15 mouse cellular contexts compared by ENCODE assay signal in the genomic region with DNA sequence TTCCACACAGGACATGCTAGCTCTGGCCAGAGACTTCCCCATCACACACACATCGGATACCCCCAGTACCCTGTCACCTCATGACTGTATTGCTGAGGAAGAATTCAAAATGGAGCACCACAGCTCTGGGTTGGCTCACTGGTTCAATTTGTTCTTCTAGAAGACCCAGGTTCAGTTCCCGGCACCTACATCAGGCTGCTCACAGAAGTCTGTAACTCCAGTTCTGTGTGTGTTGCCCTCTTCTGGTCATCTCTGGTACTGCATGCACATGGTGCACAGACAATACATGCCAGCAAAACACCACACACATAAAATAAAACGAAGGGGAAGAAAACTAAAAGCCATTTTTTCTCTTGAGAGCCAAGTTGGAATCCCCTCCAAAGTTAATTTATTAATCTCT. TPM values are rescaled to one million over a fixed set of nuclear protein-coding genes. Genes with fewer than 3 reads are reported as not detected.
DNase-seq lines count a peak whose midpoint lies in the region; TF ChIP-seq lines count a peak whose summit lies in the region.
"Had no signal": no experiment of that assay in that cellular context is flagged by ENCODE, and none has a peak within 500 bp of the region (broad histone marks: within the 10 kb centered on the region; RNA-seq: fewer than 3 reads in every experiment).

No protein-coding gene starts in this region.

- TF ChIP-seq CTCF in left cerebral cortex, adult 2 months (IDR thresholded peaks at IDR 0.05), result peak; percentile 58
- TF ChIP-seq CTCF in ES-Bruce4 (IDR thresholded peaks at IDR 0.05; ENCODE audit: low read depth, low read length), result peak; percentile 45

- peaks cover 2% of the 10 kb centered on the region for H3K4me1 ChIP-seq in ES-Bruce4 (ENCODE audit: control insufficient read depth, insufficient read depth, low read length)
- H3K4me1 ChIP-seq in forebrain, embryonic 10.5 days, result no peaks in the 10 kb centered on the region
- H3K4me1 ChIP-seq: forebrain, embryonic 13.5 days; heart, embryonic 10.5 days; intestine, embryonic 15.5 days; lung, embryonic 15.5 days had no signal

- no peak for TF ChIP-seq EP300 in ES-Bruce4 (IDR thresholded peaks at IDR 0.05; ENCODE audit: insufficient read depth, low read depth, low read length)

- peaks cover 18% of the 10 kb centered on the region for H3K36me3 ChIP-seq in ES-Bruce4 (ENCODE audit: control insufficient read depth, insufficient read depth, low read length, poor library complexity, severe bottlenecking)
- no peaks in the 10 kb centered on the region for H3K36me3 ChIP-seq in forebrain, embryonic 10.5 days (replicated peaks)

- intact Hi-C loops in left cerebral cortex, adult 2 months (cut with DNase I), result no loop called here
- intact Hi-C loops in left cerebral cortex, postnatal 25 days (cut with DNase I), result no loop called here

- H3K4me3 ChIP-seq in left cerebral cortex, adult 2 months, result no peak overlapping the region
- no peak overlapping the region for H3K4me3 ChIP-seq in ES-Bruce4 (ENCODE audit: low read depth, low read length)
- H3K4me3 ChIP-seq in forebrain, embryonic 10.5 days, result no peak overlapping the region
- H3K4me3 ChIP-seq: forebrain, embryonic 13.5 days; heart, embryonic 10.5 days; intestine, embryonic 15.5 days; lung, embryonic 15.5 days; myocyte had no signal

- no peak for TF ChIP-seq POLR2A in ES-Bruce4 (IDR thresholded peaks at IDR 0.05; ENCODE audit: insufficient read depth, low read length)

- 82% methylated on average over 3 of the region's 3 CpGs for WGBS in forebrain, embryonic 10.5 days

- no peak overlapping the region for H3K27ac ChIP-seq in left cerebral cortex, adult 2 months
- no peak overlapping the region for H3K27ac ChIP-seq in ES-Bruce4 (ENCODE audit: insufficient read depth, low read length)
- no peak overlapping the region for H3K27ac ChIP-seq in forebrain, embryonic 10.5 days
- H3K27ac ChIP-seq: forebrain, embryonic 13.5 days; heart, embryonic 10.5 days; intestine, embryonic 15.5 days; lung, embryonic 15.5 days had no signal

- no peaks in the 10 kb centered on the region for H3K27me3 ChIP-seq in ES-Bruce4 (ENCODE audit: control insufficient read depth, insufficient read depth, low read length, poor library complexity, severe bottlenecking)
- no peaks in the 10 kb centered on the region for H3K27me3 ChIP-seq in forebrain, embryonic 10.5 days (ENCODE audit: poor library complexity, severe bottlenecking)
- H3K27me3 ChIP-seq: intestine, embryonic 15.5 days; lung, embryonic 15.5 days had no signal

- H3K9me3 ChIP-seq in ES-Bruce4 (replicated peaks; ENCODE audit: control insufficient read depth, insufficient read depth, low read length, poor library complexity, severe bottlenecking), result no peaks in the 10 kb centered on the region
- peaks cover 19% of the 10 kb centered on the region for H3K9me3 ChIP-seq in forebrain, embryonic 10.5 days
- H3K9me3 ChIP-seq: intestine, embryonic 15.5 days; lung, embryonic 15.5 days had no signal

- no peak overlapping the region for H3K9ac ChIP-seq in ES-Bruce4 (ENCODE audit: low read depth, poor library complexity, severe bottlenecking)
- H3K9ac ChIP-seq: forebrain, embryonic 13.5 days; intestine, embryonic 15.5 days; lung, embryonic 15.5 days had no signal

- no peak for DNase-seq in left cerebral cortex, adult 2 months (ENCODE audit: extremely low spot score in 1 of 2, low spot score in 2 of 2)
- no peak for DNase-seq in left cerebral cortex, postnatal 25 days (ENCODE audit: low spot score in 2 of 2)
- peak; percentile 81 to 83 for DNase-seq in B cell, adult 2 months
- peak; percentile 67 for DNase-seq in induced T-regulatory cell, adult 2 months (ENCODE audit: low read depth)
- DNase-seq in forebrain, embryonic 10.5 days (ENCODE audit: extremely low spot score, low spot score), result no peak
- DNase-seq in urinary bladder, postnatal 36 days (ENCODE audit: low spot score in 2 of 2), result no peak
- DNase-seq: adrenal gland, postnatal 14 days; right cerebral cortex, postnatal 14 days had no signal

RNA-seq across cellular contexts. Expression of gene Plaur, which starts 6.8 kb away (rescaled TPM):
- 1 to 10 TPM; 1.0 to 1.1 TPM for total RNA-seq in left cerebral cortex, adult 2 months (2021)
- under 1 TPM; 0.71 to 0.73 TPM for total RNA-seq in left cerebral cortex, postnatal 25 days (2021)
- polyA plus RNA-seq in ES-Bruce4 (2011; ENCODE audit: insufficient read depth, insufficient read length, low read depth, missing spikeins), result 29.5 and 38.0 TPM in 2 replicates
- 1.1 and 1.3 TPM in 2 replicates for polyA plus RNA-seq in forebrain, embryonic 10.5 days (2016; fragmentation: Nextera tagmentation; extraction: Ambion mirVana)

RNA-seq across cellular contexts. Expression of gene Cadm4, which starts 12.7 kb away (rescaled TPM):
- 100 to 1,000 TPM; 213 to 219 TPM for total RNA-seq in left cerebral cortex, adult 2 months (2021)
- 100 to 1,000 TPM; 243 to 246 TPM for total RNA-seq in left cerebral cortex, postnatal 25 days (2021)
- 10.4 and 12.2 TPM in 2 replicates for polyA plus RNA-seq in ES-Bruce4 (2011; ENCODE audit: insufficient read depth, insufficient read length, low read depth, missing spikeins)
- 9.3 and 10.0 TPM in 2 replicates for polyA plus RNA-seq in forebrain, embryonic 10.5 days (2016; fragmentation: Nextera tagmentation; extraction: Ambion mirVana)
- total RNA-seq: common myeloid progenitor, adult 5-6 weeks had no signal

RNA-seq across cellular contexts. Expression of gene Irgc1, which starts 17.0 kb away (rescaled TPM):
- total RNA-seq in left cerebral cortex, adult 2 months (2021), result under 1 TPM in 1 of 2 experiments, not detected in 1; 0.77 TPM
- total RNA-seq in left cerebral cortex, postnatal 25 days (2021), result under 1 TPM; 0.34 to 0.57 TPM
- not detected in 2 replicates for polyA plus RNA-seq in ES-Bruce4 (2011; ENCODE audit: insufficient read depth, insufficient read length, low read depth, missing spikeins)
- polyA plus RNA-seq in forebrain, embryonic 10.5 days (2016; fragmentation: Nextera tagmentation; extraction: Ambion mirVana), result not detected in 2 replicates
- total RNA-seq: adrenal gland, postnatal 14 days; common myeloid progenitor, adult 5-6 weeks had no signal
- polyA plus RNA-seq: heart, embryonic 10.5 days; intestine, embryonic 15.5 days; lung, embryonic 15.5 days had no signal

RNA-seq across cellular contexts. Expression of gene Zfp428, which starts 37.7 kb away (rescaled TPM):
- 10 to 100 TPM; 45.9 to 46.0 TPM for total RNA-seq in left cerebral cortex, adult 2 months (2021)
- total RNA-seq in left cerebral cortex, postnatal 25 days (2021), result 10 to 100 TPM; 45.7 to 52.6 TPM
- polyA plus RNA-seq in ES-Bruce4 (2011; ENCODE audit: insufficient read depth, insufficient read length, low read depth, missing spikeins), result 12.3 and 13.1 TPM in 2 replicates
- 111 and 113 TPM in 2 replicates for polyA plus RNA-seq in forebrain, embryonic 10.5 days (2016; fragmentation: Nextera tagmentation; extraction: Ambion mirVana)

RNA-seq across cellular contexts. Expression of gene AC161166.1, which starts 43.1 kb away (rescaled TPM):
- total RNA-seq in left cerebral cortex, adult 2 months (2021), result not detected
- not detected for total RNA-seq in left cerebral cortex, postnatal 25 days (2021)
- not detected in 2 replicates for polyA plus RNA-seq in ES-Bruce4 (2011; ENCODE audit: insufficient read depth, insufficient read length, low read depth, missing spikeins)
- 0.82 and 1.3 TPM in 2 replicates for polyA plus RNA-seq in forebrain, embryonic 10.5 days (2016; fragmentation: Nextera tagmentation; extraction: Ambion mirVana)
- total RNA-seq: adrenal gland, postnatal 14 days; common myeloid progenitor, adult 5-6 weeks had no signal

Comparison
In these comparisons a context has a peak if more than half of its experiments do, and no peak if none do; other contexts are left out.
1. DNase-seq: peak in B cell, adult 2 months (2 of 2) and induced T-regulatory cell, adult 2 months (single experiment); none in left cerebral cortex, adult 2 months (0 of 2), left cerebral cortex, postnatal 25 days (0 of 2), forebrain, embryonic 10.5 days (single experiment) and urinary bladder, postnatal 36 days (0 of 2).